Mouse (Mus musculus) mammary gland, adult 2 months (tissue): ENCODE results near the gene Acads. TPM values are rescaled to one million over a fixed set of nuclear protein-coding genes. Genes with fewer than 3 reads are reported as not detected.

ENCODE experiments used
- polyA plus RNA-seq: library from polyadenylated mRNA; depleted of rRNA; stranded (reverse); fragments of >200 nt; gene quantifications from 2 replicates; pipeline ENCODE4 v1.2.3, GENCODE M21; 2012; ENCODE audit warnings: low replicate concordance; rRNA removed

Gene Acads
- polyA plus RNA-seq, result 174 and 188 TPM in 2 replicates

DNA sequence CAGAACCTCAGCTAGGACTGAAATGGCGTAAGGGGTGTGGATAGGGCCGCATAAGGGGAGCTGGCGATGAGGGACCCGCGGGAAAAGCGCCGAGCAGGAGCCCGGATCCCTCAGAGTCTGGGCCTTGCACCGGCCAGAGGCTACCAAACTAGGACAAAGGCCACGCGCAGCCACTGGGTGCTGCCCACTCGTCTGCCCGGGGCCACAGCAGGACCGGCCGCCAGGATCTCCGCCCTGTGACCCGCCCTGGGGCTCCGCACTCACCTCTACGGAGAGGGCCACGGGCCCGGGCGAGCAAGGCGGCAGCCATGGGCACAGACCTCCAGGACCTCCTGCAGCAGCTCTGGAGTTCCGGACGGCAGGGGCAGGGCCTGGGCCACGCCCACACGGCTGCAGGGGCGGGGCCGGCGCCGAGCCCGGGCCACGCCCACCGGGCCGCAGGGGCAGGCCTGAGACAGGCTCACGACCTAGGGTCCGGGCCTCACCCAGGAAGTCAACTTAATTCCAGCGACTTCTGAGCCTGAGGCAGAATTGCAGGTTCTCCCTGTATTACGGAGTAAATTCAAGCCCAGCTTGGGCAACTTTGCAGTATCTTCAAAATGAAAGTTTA lies at the start of gene Acads:
Acads (minus strand) TSS at position 386 of the 610 bp plus-strand sequence.

DNA sequence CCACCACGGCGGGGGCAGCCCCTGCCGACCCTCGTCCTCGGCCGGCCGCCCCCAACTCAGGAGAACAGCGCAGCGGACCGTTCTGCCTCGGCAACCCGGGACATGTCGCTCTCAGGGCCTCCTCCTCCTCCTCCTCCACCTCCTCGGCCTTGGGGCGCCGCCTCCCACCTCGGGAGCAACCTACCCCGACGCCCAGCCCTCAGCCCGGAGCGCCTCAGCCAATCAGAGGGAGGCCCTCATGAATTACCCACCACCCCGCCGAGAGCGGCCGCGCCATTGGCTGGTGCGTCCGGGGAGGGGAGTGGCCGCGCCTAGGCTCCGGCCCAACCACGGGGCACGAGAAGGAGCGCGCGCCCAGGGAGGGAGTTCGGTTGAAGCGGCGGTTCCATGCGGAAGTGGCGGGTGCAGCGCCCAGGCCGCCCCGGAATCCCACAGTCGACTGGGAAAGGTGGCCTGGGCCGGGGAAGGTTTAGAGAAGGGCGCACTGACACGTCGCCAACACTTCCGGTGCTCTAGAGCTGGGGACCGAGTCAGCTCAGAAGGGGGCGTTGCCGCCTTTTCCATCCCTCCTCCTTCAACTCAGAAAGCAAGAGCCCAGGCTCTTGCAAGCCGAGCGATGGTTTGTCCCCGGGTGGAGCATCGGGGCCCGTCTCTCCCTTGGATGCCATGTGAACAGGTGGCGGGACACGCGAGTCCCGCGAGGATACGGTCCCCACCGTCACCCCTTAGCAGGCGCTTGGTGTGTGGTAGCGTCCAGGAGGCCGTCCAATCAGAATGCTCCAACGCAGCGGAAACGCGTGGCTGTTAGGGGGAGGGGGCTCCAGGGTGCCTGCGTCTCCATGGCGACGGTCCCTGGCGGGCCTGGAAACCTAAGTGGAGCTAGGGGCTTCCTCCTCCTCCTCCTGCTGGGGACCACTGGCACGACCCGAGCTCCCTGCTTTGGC lies 39.2 kb upstream of the Acads start, which contains the start of gene Mlec:
Mlec (minus strand) TSS at position 140 of the 944 bp plus-strand sequence.

DNA sequence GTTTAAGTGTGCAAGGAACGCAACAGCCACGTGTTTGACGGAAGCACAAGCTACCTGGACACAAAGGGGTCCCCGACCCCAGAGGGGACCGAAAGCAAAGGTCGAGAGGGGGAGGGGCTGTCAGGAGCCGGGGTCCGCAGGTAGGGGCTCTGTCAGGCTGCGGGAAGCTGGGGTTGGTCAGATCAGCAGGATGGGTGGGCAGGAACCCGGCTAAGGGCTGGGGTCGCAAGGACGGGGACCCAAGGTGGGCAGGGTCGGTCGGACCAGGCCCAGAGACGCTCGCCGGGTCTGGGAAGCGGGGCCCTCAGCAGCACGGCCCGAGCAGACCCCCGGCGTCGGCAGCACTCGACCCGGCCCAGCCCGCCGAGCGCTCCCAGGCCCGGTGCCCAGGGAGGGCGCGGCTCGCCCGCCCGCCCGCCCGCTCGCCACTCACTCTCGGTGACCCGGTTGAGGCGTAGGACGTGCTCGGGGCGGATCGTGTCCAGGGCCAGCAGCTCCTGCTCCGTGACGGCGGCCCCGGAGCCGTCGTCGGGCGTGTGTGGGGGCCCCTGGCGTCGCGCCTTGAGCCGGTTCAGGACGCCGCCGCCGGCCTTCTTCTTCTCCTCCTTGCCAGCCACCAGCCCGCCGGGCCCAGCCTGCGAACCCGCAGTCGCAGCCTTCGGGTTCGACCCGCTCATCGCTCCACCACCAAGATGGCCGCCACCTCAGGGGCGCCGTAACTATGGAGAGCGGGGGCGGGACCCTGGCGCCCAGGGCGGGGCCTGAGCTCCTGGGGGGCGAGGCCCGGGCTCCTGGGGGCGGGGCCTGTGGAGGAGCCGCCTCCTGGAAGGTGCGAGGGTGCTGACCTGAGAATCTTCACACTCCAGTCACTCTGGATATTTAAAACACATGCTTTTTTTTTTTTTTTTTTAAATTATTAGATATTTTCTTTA lies 15.4 kb upstream of the Acads start, which contains the start of gene Unc119b:
Unc119b (minus strand) TSS at position 742 of the 932 bp plus-strand sequence.

DNA sequence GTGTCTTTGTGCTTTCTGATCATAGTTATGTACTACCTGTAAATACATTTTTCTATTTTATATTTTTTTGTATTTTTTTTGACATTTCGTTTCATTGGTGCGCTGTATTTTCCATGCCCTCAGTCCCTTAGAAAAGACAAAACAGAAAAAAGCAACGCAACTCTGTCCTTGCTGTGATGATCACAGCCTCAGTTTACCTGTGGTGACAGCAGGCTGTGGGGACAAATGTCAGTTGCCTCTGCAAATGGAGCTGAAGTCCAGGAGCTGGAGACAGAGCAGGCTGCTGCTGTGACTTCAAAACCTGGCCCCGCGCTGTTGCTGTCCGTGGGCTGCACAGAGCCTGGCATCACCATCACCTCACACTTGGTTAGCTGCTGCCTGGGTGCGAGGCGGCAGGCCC lies 21.0 kb downstream of the Acads start, which contains the start of gene Gm10401:
Gm10401 (minus strand) TSS at position 101 of the 400 bp plus-strand sequence.

Other genes starting within 250 kb of the Acads start
- gene Oasl2, start 222.4 kb downstream of the Acads start, polyA plus RNA-seq, result 9.2 and 27.5 TPM in 2 replicates
- gene Oasl1, start 196.1 kb downstream of the Acads start, polyA plus RNA-seq, result 10.2 and 12.7 TPM in 2 replicates
- 15.6 and 18.0 TPM in 2 replicates for gene 2210016L21Rik, start 177.2 kb downstream of the Acads start, polyA plus RNA-seq
- gene Hnf1a, start 148.3 kb downstream of the Acads start, polyA plus RNA-seq, result 0.17 TPM in 1 of 2 replicates, not detected in the other
- gene Sppl3, start 108.2 kb downstream of the Acads start, polyA plus RNA-seq, result 60.9 and 73.7 TPM in 2 replicates
- gene Gm10401, start 21.1 kb downstream of the Acads start, polyA plus RNA-seq, result not detected in 2 replicates
- gene Unc119b, start 15.6 kb upstream of the Acads start, polyA plus RNA-seq, result 39.5 and 43.4 TPM in 2 replicates
- 65.7 and 84.4 TPM in 2 replicates for gene Mlec, start 38.8 kb upstream of the Acads start, polyA plus RNA-seq
- gene Cabp1, start 75.0 kb upstream of the Acads start, polyA plus RNA-seq, result 1.4 and 2.3 TPM in 2 replicates
- 91.7 and 132 TPM in 2 replicates for gene Pop5, start 116.5 kb upstream of the Acads start, polyA plus RNA-seq
- gene Rnf10, start 153.6 kb upstream of the Acads start, polyA plus RNA-seq, result 133 and 176 TPM in 2 replicates
- 13.2 and 31.3 TPM in 2 replicates for gene Coq5, start 160.3 kb upstream of the Acads start, polyA plus RNA-seq
- gene Dynll1, start 181.7 kb upstream of the Acads start, polyA plus RNA-seq, result 139 and 169 TPM in 2 replicates
- gene Srsf9, start 207.8 kb upstream of the Acads start, polyA plus RNA-seq, result 24.4 and 53.3 TPM in 2 replicates
- gene Gatc, start 221.8 kb upstream of the Acads start, polyA plus RNA-seq, result 9.3 and 17.8 TPM in 2 replicates
- 9.2 and 15.3 TPM in 2 replicates for gene Triap1, start 221.9 kb upstream of the Acads start, polyA plus RNA-seq
- 2,839 and 6,625 TPM in 2 replicates for gene Cox6a1, start 229.6 kb upstream of the Acads start, polyA plus RNA-seq